Mouse (Mus musculus) olfactory bulb, adult 2 months (tissue): Measurements from ENCODE around the gene N4bp1.

Experiments used
- CTCF ChIP-seq: fragments of 200-500 bp; IDR thresholded peaks from 2 replicates; pipeline ENCODE4 v1.5.1; 2012; ENCODE audit warnings: low read depth, mild to moderate bottlenecking, low read length, moderate library complexity; ENCODE audit not compliant: insufficient read depth
- POLR2A ChIP-seq: fragments of 200-500 bp; IDR thresholded peaks from 2 replicates; pipeline ENCODE4 v1.6.1; 2012; ENCODE audit warnings: mild to moderate bottlenecking, low read depth, low read length, moderate library complexity; ENCODE audit not compliant: insufficient read depth

- TF ChIP-seq CTCF = no peak
- no peak for TF ChIP-seq POLR2A
These were observed 51.1 kb downstream of the N4bp1 start for GRCm38 (mm10) chr8:86833937-86834336.
